Mouse (Mus musculus) left cerebral cortex, postnatal 36 days (tissue): ENCODE results near the gene Gm17617. TPM values are rescaled to one million over a fixed set of nuclear protein-coding genes. Genes with fewer than 3 reads are reported as not detected.

ENCODE experiments used
- total RNA-seq, 2 experiments: library from RNA; stranded (reverse); gene quantifications; 2 replicates each; pipeline ENCODE4 v1.2.3; 2021

The Gm17617 gene
- total RNA-seq, 2 experiments from 2014 or later = not detected

Other genes starting within 250 kb of the Gm17617 start
- gene Unc5a, start 184.1 kb downstream of the Gm17617 start, total RNA-seq = 100 to 1,000 TPM in 1 of 2 experiments, 10 to 100 TPM in 1; 96.3 to 101 TPM
- gene Hk3, start 112.2 kb downstream of the Gm17617 start, total RNA-seq = 1 to 10 TPM; 1.1 to 1.7 TPM
- gene Uimc1, start 33.2 kb downstream of the Gm17617 start, total RNA-seq = 10 to 100 TPM; 16.6 to 22.2 TPM
- gene Zfp346, start 28.2 kb downstream of the Gm17617 start, total RNA-seq = 10 to 100 TPM; 39.0 to 47.3 TPM
- gene Fgfr4, start 19.1 kb upstream of the Gm17617 start, total RNA-seq = under 1 TPM; 0.18 to 0.30 TPM
- gene Nsd1, start 76.2 kb upstream of the Gm17617 start, total RNA-seq = 100 to 1,000 TPM; 105 to 134 TPM
- 100 to 1,000 TPM; 159 to 185 TPM for gene Prelid1, start 187.0 kb upstream of the Gm17617 start, total RNA-seq
- 10 to 100 TPM; 80.9 to 86.8 TPM for gene Rab24, start 188.4 kb upstream of the Gm17617 start, total RNA-seq
- gene Mxd3, start 196.3 kb upstream of the Gm17617 start, total RNA-seq = 1 to 10 TPM; 1.4 to 2.5 TPM
- gene Lman2, start 229.2 kb upstream of the Gm17617 start, total RNA-seq = 10 to 100 TPM; 54.9 to 61.3 TPM
- 10 to 100 TPM; 52.3 to 53.7 TPM for gene Rgs14, start 236.2 kb upstream of the Gm17617 start, total RNA-seq